ENCODE assay signal across 40 mouse cellular contexts in genomic region chr13:120215847-120216246, GRCm38 (mm10). TPM values are rescaled to one million over a fixed set of nuclear protein-coding genes. Genes with fewer than 3 reads are reported as not detected.
"Had no signal": no experiment of that assay in that cellular context is flagged by ENCODE, and none has a peak within 500 bp of the region (broad histone marks: within the 10 kb centered on the region; RNA-seq: fewer than 3 reads in every experiment).

Gm21762 (minus strand) TSS chr13:120215947.

RNA-seq across cellular contexts. Expression of gene Gm21762, which starts in this region (rescaled TPM):
- total RNA-seq: heart, postnatal 10 days; heart, postnatal 14 days; heart, postnatal 25 days; heart, postnatal 36 days; heart, postnatal 4 days; hindbrain, postnatal 0 days; layer of hippocampus, adult 18-20 months; layer of hippocampus, adult 2 months; layer of hippocampus, adult 8-10 months; layer of hippocampus, postnatal 10 days; layer of hippocampus, postnatal 14 days; layer of hippocampus, postnatal 25 days; layer of hippocampus, postnatal 36 days; left cerebral cortex, adult 18-20 months; left cerebral cortex, adult 2 months had no signal
- polyA plus RNA-seq: heart, embryonic 10.5 days; heart, embryonic 11.5 days; heart, embryonic 12.5 days; heart, embryonic 13.5 days; heart, embryonic 14.5 days; heart, embryonic 15.5 days; heart, embryonic 16.5 days; heart, postnatal 0 days; hindbrain, embryonic 10.5 days; hindbrain, embryonic 11.5 days; hindbrain, embryonic 12.5 days; hindbrain, embryonic 13.5 days; hindbrain, embryonic 14.5 days; hindbrain, embryonic 15.5 days; hindbrain, embryonic 16.5 days; hindbrain, postnatal 0 days; inflammation-experienced regulatory T-cells, adult 6 months; intestine, embryonic 14.5 days; intestine, embryonic 15.5 days; intestine, embryonic 16.5 days; intestine, postnatal 0 days; kidney, embryonic 14.5 days; kidney, embryonic 15.5 days; kidney, embryonic 16.5 days; kidney, postnatal 0 days; large intestine, adult 2 months had no signal
